Mouse (Mus musculus): ENCODE results near the gene Fxyd4. TPM values are rescaled to one million over a fixed set of nuclear protein-coding genes. Genes with fewer than 3 reads are reported as not detected.

Fxyd4 gene
- polyA plus RNA-seq, 1 experiment from 2014 or later, result 0.28 TPM

GRCm38 (mm10) chr6:117918043-117918442, 19.4 kb downstream of the Fxyd4 start:
- POLR2A ChIA-PET, result interaction anchor here (1.7 to 1.8 kb wide), 2 partner anchors 12 to 39 kb away, joined by 4 to 7 read pairs; no protein-coding TSS in a partner anchor
- CTCF ChIA-PET, result no interaction called here
- in situ Hi-C loops (cut with MboI; ENCODE audit: low pct_unique_long_range_greater_than_20kb), result loop anchor here (5.0 kb wide), 1 partner anchor 36 kb away; no protein-coding TSS in a partner anchor
- TF ChIP-seq CTCF (IDR thresholded peaks at IDR 0.05), result no peak
- no peaks in the 10 kb centered on the region for H3K27me3 ChIP-seq
- ATAC-seq (no peak), DNase-seq (ENCODE audit: low read depth, low spot score) (no peak)

GRCm38 (mm10) chr6:117917576-117917975, 19.9 kb downstream of the Fxyd4 start:
- in situ Hi-C loops (cut with MboI; ENCODE audit: low pct_unique_long_range_greater_than_20kb), result loop anchor here (5.0 kb wide), 1 partner anchor 35 kb away; no protein-coding TSS in a partner anchor
- ChIA-PET POLR2A (interaction anchor here (1.8 kb wide), 1 partner anchor 11 kb away, joined by 7 read pairs; no protein-coding TSS in a partner anchor), CTCF (no interaction called here)
- peak; percentile 19 for ATAC-seq
- TF ChIP-seq CTCF (IDR thresholded peaks at IDR 0.05), result no peak
- DNase-seq (ENCODE audit: low read depth, low spot score), result no peak
- H3K27me3 ChIP-seq, result no peaks in the 10 kb centered on the region

- DNase-seq (ENCODE audit: low read depth, low spot score) (no peak), ATAC-seq (peak; percentile 86)
- H3K27me3 ChIP-seq, result no peaks in the 10 kb centered on the region
- no peak for TF ChIP-seq CTCF (IDR thresholded peaks at IDR 0.05)
- CTCF ChIA-PET, result no interaction called here
- in situ Hi-C loops (cut with MboI; ENCODE audit: low pct_unique_long_range_greater_than_20kb), result loop anchor here (5.0 kb wide), 1 partner anchor 35 kb away; no protein-coding TSS in a partner anchor
- POLR2A ChIA-PET, result interaction anchor here (1.0 kb wide), 1 partner anchor 38 kb away, joined by 4 read pairs; no protein-coding TSS in a partner anchor
Measured at GRCm38 (mm10) chr6:117916737-117917426, 20.6 kb downstream of the Fxyd4 start.

GRCm38 (mm10) chr6:117916205-117916736, 21.2 kb downstream of the Fxyd4 start:
- H3K27me3 ChIP-seq, result no peaks in the 10 kb centered on the region
- in situ Hi-C loops (cut with MboI; ENCODE audit: low pct_unique_long_range_greater_than_20kb), result loop anchor here (5.0 kb wide), 1 partner anchor 34 kb away; no protein-coding TSS in a partner anchor
- DNase-seq (ENCODE audit: low read depth, low spot score) (no peak), ATAC-seq (no peak)
- no peak for TF ChIP-seq CTCF (IDR thresholded peaks at IDR 0.05)
- POLR2A ChIA-PET, result interaction anchor here (1.0 to 1.9 kb wide), 2 partner anchors 28 to 38 kb away, joined by 4 read pairs; no protein-coding TSS in a partner anchor
- CTCF ChIA-PET, result no interaction called here

GRCm38 (mm10) chr6:117914541-117914940, 23.0 kb downstream of the Fxyd4 start:
- H3K27me3 ChIP-seq, result no peaks in the 10 kb centered on the region
- in situ Hi-C loops (cut with MboI; ENCODE audit: low pct_unique_long_range_greater_than_20kb), result no loop called here
- POLR2A ChIA-PET, result interaction anchor here (1.3 to 1.9 kb wide), 2 partner anchors 26 to 73 kb away, joined by 3 to 4 read pairs; no protein-coding TSS in a partner anchor
- CTCF ChIA-PET, result interaction anchor here (1.6 kb wide), 1 partner anchor 9 kb away, joined by 4 read pairs; no protein-coding TSS in a partner anchor
- no peak for DNase-seq (ENCODE audit: low read depth, low spot score)
- no peak for ATAC-seq
- no peak for TF ChIP-seq CTCF (IDR thresholded peaks at IDR 0.05)

- no peak for ATAC-seq
- ChIA-PET POLR2A (no interaction called here), CTCF (interaction anchor here (1.5 kb wide), 1 partner anchor 17 kb away, joined by 3 read pairs; no protein-coding TSS in a partner anchor)
- TF ChIP-seq CTCF (IDR thresholded peaks at IDR 0.05), result no peak
- no peaks in the 10 kb centered on the region for H3K27me3 ChIP-seq
- DNase-seq (ENCODE audit: low read depth, low spot score), result no peak
- in situ Hi-C loops (cut with MboI; ENCODE audit: low pct_unique_long_range_greater_than_20kb), result no loop called here
Measured at GRCm38 (mm10) chr6:117910120-117910661, 27.3 kb downstream of the Fxyd4 start.

- no peak for DNase-seq (ENCODE audit: low read depth, low spot score)
Measured at GRCm38 (mm10) chr6:117908424-117908900, 29.0 kb downstream of the Fxyd4 start.

GRCm38 (mm10) chr6:117907979-117908355, 29.5 kb downstream of the Fxyd4 start:
- POLR2A ChIA-PET, result no interaction called here
- CTCF ChIA-PET, result no interaction called here
- peak; percentile 4 for ATAC-seq
- no peaks in the 10 kb centered on the region for H3K27me3 ChIP-seq
- in situ Hi-C loops (cut with MboI; ENCODE audit: low pct_unique_long_range_greater_than_20kb), result no loop called here
- no peak for TF ChIP-seq CTCF (IDR thresholded peaks at IDR 0.05)
- DNase-seq (ENCODE audit: low read depth, low spot score), result no peak

More at GRCm38 (mm10) chr6:117908424-117908900, 29.0 kb downstream of the Fxyd4 start:
- CTCF ChIA-PET, result interaction anchor here (1.0 kb wide), 1 partner anchor 11 kb away, joined by 4 read pairs; no protein-coding TSS in a partner anchor
- H3K27me3 ChIP-seq, result no peaks in the 10 kb centered on the region
- no peak for ATAC-seq
- POLR2A ChIA-PET, result no interaction called here
- in situ Hi-C loops (cut with MboI; ENCODE audit: low pct_unique_long_range_greater_than_20kb), result no loop called here
- no peak for TF ChIP-seq CTCF (IDR thresholded peaks at IDR 0.05)

- in situ Hi-C loops (cut with MboI; ENCODE audit: low pct_unique_long_range_greater_than_20kb), result no loop called here
- no peak for TF ChIP-seq CTCF (IDR thresholded peaks at IDR 0.05)
- ATAC-seq, result peak; percentile 72
- H3K27me3 ChIP-seq, result no peaks in the 10 kb centered on the region
- no peak for DNase-seq (ENCODE audit: low read depth, low spot score)
- CTCF ChIA-PET, result interaction anchor here (3.9 kb wide), 1 partner anchor 14 kb away, joined by 14 read pairs; no protein-coding TSS in a partner anchor
- POLR2A ChIA-PET, result interaction anchor here (1.1 kb wide), 1 partner anchor 26 kb away, joined by 5 read pairs; no protein-coding TSS in a partner anchor
Measured at GRCm38 (mm10) chr6:117907301-117907978, 30.1 kb downstream of the Fxyd4 start.

Data from Patski (cell line).